Mouse (Mus musculus) C3H10T1/2 (cell line): ENCODE measurements around the gene Coq7. TPM values are rescaled to one million over a fixed set of nuclear protein-coding genes. Genes with fewer than 3 reads are reported as not detected.

Experiments used
- polyA plus RNA-seq, 2 experiments: library from polyadenylated mRNA; unstranded; fragments of >200 nt; fragmentation: generic; extraction: Trizol; gene quantifications; one replicate each; pipeline ENCODE4 v1.2.1; 2012; ENCODE audit warnings: missing spikeins in 2 of 2

Coq7 gene
- 10 to 100 TPM; 25.2 to 49.3 TPM for polyA plus RNA-seq

GRCm38 (mm10) chr7:118533178-118533578 is at the start of gene Coq7:
Gene Coq7, minus strand, starts transcription at chr7:118533356.

GRCm38 (mm10) chr7:118491431-118492147 is 41.6 kb downstream of the Coq7 start, which contains the start of gene Itpripl2:
Gene Itpripl2, minus strand, starts transcription at chr7:118491975.

Other genes with a start within 250 kb of the Coq7 start
- 1 to 10 TPM; 3.3 to 7.2 TPM for gene Syt17, start 85.1 kb downstream of the Coq7 start, polyA plus RNA-seq
- 10 to 100 TPM in 1 of 2 experiments, 1 to 10 TPM in 1; 3.0 to 13.7 TPM for gene Itpripl2, start 41.4 kb downstream of the Coq7 start, polyA plus RNA-seq
- not detected for gene Tmc7, start 51.4 kb upstream of the Coq7 start, polyA plus RNA-seq
- gene Tmc5, start 63.9 kb upstream of the Coq7 start, polyA plus RNA-seq = not detected
- 10 to 100 TPM; 35.4 to 67.8 TPM for gene Gde1, start 172.4 kb upstream of the Coq7 start, polyA plus RNA-seq
- gene Ccp110, start 179.2 kb upstream of the Coq7 start, polyA plus RNA-seq = 1 to 10 TPM in 1 of 2 experiments, under 1 TPM in 1; 0.19 to 1.3 TPM
- gene Vps35l, start 206.9 kb upstream of the Coq7 start, polyA plus RNA-seq = 10 to 100 TPM; 24.6 to 48.7 TPM